Mouse (Mus musculus) small intestine, adult 2 months (tissue): ENCODE results near the gene Hnf4a.

Experiments
- CTCF ChIP-seq: fragments of 200-500 bp; IDR thresholded peaks from 2 replicates; pipeline ENCODE4 v1.5.1; 2012; ENCODE audit warnings: low read depth, mild to moderate bottlenecking, control low read depth, inconsistent platforms, low read length, moderate library complexity, mixed read lengths; ENCODE audit not compliant: insufficient replicate concordance, insufficient read length; ENCODE audit errors: extremely low read depth
- POLR2A ChIP-seq: fragments of 200-500 bp; IDR thresholded peaks from 2 replicates; pipeline ENCODE4 v1.6.1; 2012; ENCODE audit warnings: low read depth, mild to moderate bottlenecking, control low read depth, inconsistent platforms, low read length, moderate library complexity

- TF ChIP-seq POLR2A (no peak), CTCF (no peak)
These were observed 80.9 kb downstream of the Hnf4a start for GRCm38 (mm10) chr2:163587506-163587905.
